Mouse (Mus musculus): ENCODE measurements around the gene Lysmd2.

DNA sequence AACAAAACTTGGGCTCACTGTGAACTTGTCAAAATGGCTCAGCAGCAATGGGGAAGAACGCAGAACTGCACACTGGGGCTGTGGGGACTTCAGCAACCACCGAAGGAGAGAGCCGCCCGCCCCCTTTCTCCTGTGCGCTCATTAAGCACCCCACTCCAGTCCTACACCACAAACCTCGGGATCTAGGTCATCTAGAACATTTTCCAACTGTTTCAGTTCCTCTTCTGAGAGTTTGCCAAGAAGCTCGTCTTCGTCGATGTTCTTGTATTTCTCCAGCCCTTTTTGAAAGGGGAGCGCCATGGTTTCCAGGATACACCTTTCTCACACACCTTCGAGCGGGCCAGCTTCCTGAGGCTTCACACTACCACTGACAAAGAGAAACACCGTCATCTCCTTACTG lies 28.5 kb upstream of the Lysmd2 start:
- TF ChIP-seq CTCF (IDR thresholded peaks at IDR 0.05) (no peak), POLR2A (IDR thresholded peaks at IDR 0.05; ENCODE audit: insufficient read depth, low read depth, low read length) (no peak), EP300 (IDR thresholded peaks at IDR 0.05; ENCODE audit: insufficient read depth, low read depth, low read length) (no peak)
